Mouse (Mus musculus): ENCODE results near the gene Teddm1a. TPM values are rescaled to one million over a fixed set of nuclear protein-coding genes. Genes with fewer than 3 reads are reported as not detected.

Gene Teddm1a
- polyA plus RNA-seq, 1 experiment: not detected

GRCm38 (mm10) chr1:153904236-153904635, 12.7 kb downstream of the Teddm1a start:
- H3K4me3 ChIP-seq (ENCODE audit: low read depth, low read length): no peak overlapping the region
- H3K36me3 ChIP-seq (ENCODE audit: control insufficient read depth, insufficient read depth, low read length): peaks cover 40% of the 10 kb centered on the region
- WGBS: 93% methylated on average over 14 of the region's 14 CpGs
- H3K27me3 ChIP-seq (ENCODE audit: control insufficient read depth, insufficient read depth, low read length): no peaks in the 10 kb centered on the region
- H3K4me1 ChIP-seq (ENCODE audit: control insufficient read depth, insufficient read depth, insufficient read length, low read length): no peaks in the 10 kb centered on the region; the same call in none of the 2 replicates
- H3K27ac ChIP-seq (ENCODE audit: insufficient read depth, low read depth, low read length): no peak overlapping the region
- TF ChIP-seq POLR2A (IDR thresholded peaks at IDR 0.05; ENCODE audit: low read depth, low read length): no peak
- no peak for TF ChIP-seq CTCF (IDR thresholded peaks at IDR 0.05; ENCODE audit: extremely low read depth, insufficient read length, insufficient replicate concordance, low read depth, low read length)

GRCm38 (mm10) chr1:153905884-153906283, 14.3 kb downstream of the Teddm1a start:
- H3K27me3 ChIP-seq (ENCODE audit: control insufficient read depth, insufficient read depth, low read length): no peaks in the 10 kb centered on the region
- no peak overlapping the region for H3K27ac ChIP-seq (ENCODE audit: insufficient read depth, low read depth, low read length)
- TF ChIP-seq POLR2A (IDR thresholded peaks at IDR 0.05; ENCODE audit: low read depth, low read length) (no peak), CTCF (IDR thresholded peaks at IDR 0.05; ENCODE audit: extremely low read depth, insufficient read length, insufficient replicate concordance, low read depth, low read length) (no peak)
- WGBS: 89% methylated on average over 3 of the region's 3 CpGs
- H3K4me1 ChIP-seq (ENCODE audit: control insufficient read depth, insufficient read depth, insufficient read length, low read length): peaks cover 5% of the 10 kb centered on the region
- no peak overlapping the region for H3K4me3 ChIP-seq (ENCODE audit: low read depth, low read length)
- peaks cover 40% of the 10 kb centered on the region for H3K36me3 ChIP-seq (ENCODE audit: control insufficient read depth, insufficient read depth, low read length)

DNA sequence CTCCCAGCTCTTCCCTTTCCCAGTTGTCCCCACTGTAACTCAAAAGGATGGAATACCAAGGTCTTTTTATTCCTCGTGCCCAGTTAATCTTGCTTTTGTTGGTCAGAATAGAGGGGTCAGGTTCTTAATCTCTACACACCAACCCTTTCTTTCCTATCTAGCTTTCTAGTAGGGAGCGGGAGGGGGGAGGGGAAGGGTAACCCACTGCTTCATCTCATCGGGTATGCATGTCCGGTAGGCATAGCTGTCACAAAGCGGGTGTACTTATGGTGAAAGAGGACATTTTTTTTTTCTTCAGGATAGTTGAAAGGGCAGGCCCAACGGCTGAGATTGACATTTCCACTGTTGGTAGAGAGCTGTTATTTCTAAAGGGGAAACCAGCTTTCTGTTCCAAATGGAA, 16.7 kb downstream of the Teddm1a start:
- Histone ChIP-seq H3K27me3 (ENCODE audit: control insufficient read depth, insufficient read depth, low read length) (no peaks in the 10 kb centered on the region), H3K4me1 (ENCODE audit: control insufficient read depth, insufficient read depth, insufficient read length, low read length) (peaks cover 9% of the 10 kb centered on the region), H3K4me3 (ENCODE audit: low read depth, low read length) (no peak overlapping the region), H3K27ac (ENCODE audit: insufficient read depth, low read depth, low read length) (no peak overlapping the region), H3K36me3 (ENCODE audit: control insufficient read depth, insufficient read depth, low read length) (peaks cover 37% of the 10 kb centered on the region)
- 90% methylated on average over 6 of the region's 6 CpGs for WGBS
- no peak for TF ChIP-seq POLR2A (IDR thresholded peaks at IDR 0.05; ENCODE audit: low read depth, low read length)
- TF ChIP-seq CTCF (IDR thresholded peaks at IDR 0.05; ENCODE audit: extremely low read depth, insufficient read length, insufficient replicate concordance, low read depth, low read length): no peak

DNA sequence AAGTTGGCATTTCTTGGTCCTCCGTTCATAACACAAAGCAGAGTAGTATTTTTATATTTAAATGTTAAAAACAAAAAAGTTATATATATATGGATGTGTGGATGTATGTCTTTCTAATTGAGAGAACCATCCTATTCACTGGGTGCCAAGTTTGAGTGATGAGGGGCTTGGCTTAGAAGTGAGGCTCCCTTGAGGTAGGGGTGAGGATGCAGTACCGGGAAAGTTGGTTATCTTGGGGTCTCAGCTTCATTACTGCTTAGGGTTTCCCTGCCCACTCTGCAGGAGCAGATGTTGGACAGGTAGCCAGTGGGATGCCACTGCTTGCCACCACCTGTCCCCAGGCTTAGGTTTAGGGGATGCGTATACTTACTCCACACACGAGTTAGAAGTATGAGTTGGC, 17.2 kb downstream of the Teddm1a start:
- Histone ChIP-seq H3K27me3 (ENCODE audit: control insufficient read depth, insufficient read depth, low read length) (no peaks in the 10 kb centered on the region), H3K27ac (ENCODE audit: insufficient read depth, low read depth, low read length) (no peak overlapping the region), H3K36me3 (ENCODE audit: control insufficient read depth, insufficient read depth, low read length) (peaks cover 34% of the 10 kb centered on the region), H3K4me3 (ENCODE audit: low read depth, low read length) (no peak overlapping the region), H3K4me1 (ENCODE audit: control insufficient read depth, insufficient read depth, insufficient read length, low read length) (peaks cover 9% of the 10 kb centered on the region)
- WGBS: 80% methylated on average over 4 of the region's 4 CpGs
- TF ChIP-seq CTCF (IDR thresholded peaks at IDR 0.05; ENCODE audit: extremely low read depth, insufficient read length, insufficient replicate concordance, low read depth, low read length): no peak
- TF ChIP-seq POLR2A (IDR thresholded peaks at IDR 0.05; ENCODE audit: low read depth, low read length): no peak

GRCm38 (mm10) chr1:153909213-153909962, 17.8 kb downstream of the Teddm1a start:
- 40% methylated on average over 10 of the region's 10 CpGs for WGBS

GRCm38 (mm10) chr1:153909963-153910291, 18.4 kb downstream of the Teddm1a start:
- Histone ChIP-seq H3K4me3 (ENCODE audit: low read depth, low read length) (no peak overlapping the region), H3K27me3 (ENCODE audit: control insufficient read depth, insufficient read depth, low read length) (no peaks in the 10 kb centered on the region), H3K36me3 (ENCODE audit: control insufficient read depth, insufficient read depth, low read length) (peaks cover 27% of the 10 kb centered on the region), H3K27ac (ENCODE audit: insufficient read depth, low read depth, low read length) (no peak overlapping the region), H3K4me1 (ENCODE audit: control insufficient read depth, insufficient read depth, insufficient read length, low read length) (peaks cover 9% of the 10 kb centered on the region; the same call in 1 of the 2 replicates)
- TF ChIP-seq CTCF (IDR thresholded peaks at IDR 0.05; ENCODE audit: extremely low read depth, insufficient read length, insufficient replicate concordance, low read depth, low read length) (no peak), POLR2A (IDR thresholded peaks at IDR 0.05; ENCODE audit: low read depth, low read length) (no peak)
- 49% methylated on average over 9 of the region's 9 CpGs for WGBS

More at GRCm38 (mm10) chr1:153909213-153909962, 17.8 kb downstream of the Teddm1a start:
- no peak overlapping the region for H3K27ac ChIP-seq (ENCODE audit: insufficient read depth, low read depth, low read length)
- no peak overlapping the region for H3K4me3 ChIP-seq (ENCODE audit: low read depth, low read length)
- peaks cover 29% of the 10 kb centered on the region for H3K36me3 ChIP-seq (ENCODE audit: control insufficient read depth, insufficient read depth, low read length)
- H3K4me1 ChIP-seq (ENCODE audit: control insufficient read depth, insufficient read depth, insufficient read length, low read length): peaks cover 9% of the 10 kb centered on the region; the same call in 1 of the 2 replicates
- H3K27me3 ChIP-seq (ENCODE audit: control insufficient read depth, insufficient read depth, low read length): no peaks in the 10 kb centered on the region
- TF ChIP-seq CTCF (IDR thresholded peaks at IDR 0.05; ENCODE audit: extremely low read depth, insufficient read length, insufficient replicate concordance, low read depth, low read length) (no peak), POLR2A (IDR thresholded peaks at IDR 0.05; ENCODE audit: low read depth, low read length) (no peak)

DNA sequence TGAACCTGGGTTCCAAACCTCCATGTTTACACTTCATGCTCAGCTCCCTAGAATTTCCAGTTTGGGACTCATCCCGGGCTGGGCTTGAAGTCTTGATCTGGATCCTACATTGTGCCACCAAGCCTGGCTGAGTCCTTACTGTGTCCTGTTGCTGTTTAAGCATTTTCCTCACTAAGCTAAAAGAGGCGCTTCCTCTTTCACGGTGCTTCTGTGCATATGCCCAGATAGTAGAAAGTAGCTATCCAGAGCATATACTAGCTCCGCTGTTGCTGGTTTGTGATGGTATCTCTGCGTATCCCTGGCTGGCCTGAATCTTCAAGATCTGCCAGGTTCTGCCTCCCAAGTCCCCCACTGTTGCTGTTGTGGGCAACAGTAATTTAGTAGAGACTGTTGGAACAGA, 18.9 kb downstream of the Teddm1a start:
- no peak overlapping the region for H3K27ac ChIP-seq (ENCODE audit: insufficient read depth, low read depth, low read length)
- no peak for TF ChIP-seq POLR2A (IDR thresholded peaks at IDR 0.05; ENCODE audit: low read depth, low read length)
- H3K4me3 ChIP-seq (ENCODE audit: low read depth, low read length): no peak overlapping the region
- 71% methylated on average over 5 of the region's 5 CpGs for WGBS
- peaks cover 9% of the 10 kb centered on the region; the same call in 1 of the 2 replicates for H3K4me1 ChIP-seq (ENCODE audit: control insufficient read depth, insufficient read depth, insufficient read length, low read length)
- peaks cover 23% of the 10 kb centered on the region for H3K36me3 ChIP-seq (ENCODE audit: control insufficient read depth, insufficient read depth, low read length)
- H3K27me3 ChIP-seq (ENCODE audit: control insufficient read depth, insufficient read depth, low read length): no peaks in the 10 kb centered on the region

All from small intestine, adult 2 months (tissue).